Mouse (Mus musculus) liver, adult (tissue): ENCODE data around the gene Anxa2.

Experiments used
- GATA4 ChIP-seq: IDR thresholded peaks from 2 replicates; pipeline ENCODE4 v1.6.1; 2014; ENCODE audit warnings: mild to moderate bottlenecking, low read length; ENCODE audit not compliant: insufficient replicate concordance

Gene Anxa2

GRCm38 (mm10) chr9:69454691-69455090 lies 1.3 kb downstream of the Anxa2 start:
- TF ChIP-seq GATA4, result no peak

GRCm38 (mm10) chr9:69455391-69455790 lies 2.0 kb downstream of the Anxa2 start:
- TF ChIP-seq GATA4, result no peak

GRCm38 (mm10) chr9:69456406-69457075 lies 3.1 kb downstream of the Anxa2 start:
- TF ChIP-seq GATA4, result no peak

GRCm38 (mm10) chr9:69457143-69457542 lies 3.7 kb downstream of the Anxa2 start:
- no peak for TF ChIP-seq GATA4

- no peak for TF ChIP-seq GATA4
Measured at GRCm38 (mm10) chr9:69457747-69458625, 4.6 kb downstream of the Anxa2 start.

- no peak for TF ChIP-seq GATA4
Measured at GRCm38 (mm10) chr9:69458982-69459381, 5.6 kb downstream of the Anxa2 start.

- TF ChIP-seq GATA4, result no peak
Measured at GRCm38 (mm10) chr9:69459876-69460275, 6.5 kb downstream of the Anxa2 start.

GRCm38 (mm10) chr9:69463046-69463445 lies 9.6 kb downstream of the Anxa2 start:
- TF ChIP-seq GATA4, result no peak

- no peak for TF ChIP-seq GATA4
Measured at GRCm38 (mm10) chr9:69464109-69464756, 10.8 kb downstream of the Anxa2 start.

- TF ChIP-seq GATA4, result no peak
Measured at GRCm38 (mm10) chr9:69466098-69466497, 12.7 kb downstream of the Anxa2 start.

- TF ChIP-seq GATA4, result no peak
Measured at GRCm38 (mm10) chr9:69467310-69467939, 14.0 kb downstream of the Anxa2 start.

GRCm38 (mm10) chr9:69468991-69469390 lies 15.6 kb downstream of the Anxa2 start:
- TF ChIP-seq GATA4, result no peak

GRCm38 (mm10) chr9:69470362-69470761 lies 16.9 kb downstream of the Anxa2 start:
- no peak for TF ChIP-seq GATA4

GRCm38 (mm10) chr9:69470921-69471320 lies 17.5 kb downstream of the Anxa2 start:
- no peak for TF ChIP-seq GATA4

GRCm38 (mm10) chr9:69472724-69473123 lies 19.3 kb downstream of the Anxa2 start:
- peak; percentile 86 for TF ChIP-seq GATA4

GRCm38 (mm10) chr9:69475873-69476272 lies 22.5 kb downstream of the Anxa2 start:
- TF ChIP-seq GATA4, result no peak
